Mouse (Mus musculus) C2C12 (cell line): ENCODE results near the gene Tmem119.

Experiments
- CTCF ChIP-seq: IDR thresholded peaks from one replicate; pipeline ENCODE4 v1.5.1; 2011; ENCODE audit not compliant: control insufficient read depth, insufficient read depth, insufficient read length
- USF1 ChIP-seq: IDR thresholded peaks from one replicate; pipeline ENCODE4 v1.6.1; 2011; ENCODE audit warnings: low read depth, mild to moderate bottlenecking, control low read depth, moderate library complexity

- TF ChIP-seq USF1, result no peak
- no peak for TF ChIP-seq CTCF
Observed at GRCm38 (mm10) chr5:113779569-113779968, 20.7 kb downstream of the Tmem119 start.
